Mouse (Mus musculus) cerebellum, adult 2 months (tissue): ENCODE measurements around the gene Hsd17b12.

ENCODE experiments used
- CTCF ChIP-seq: fragments of 200-500 bp; IDR thresholded peaks from 2 replicates; pipeline ENCODE4 v1.5.1; 2011; ENCODE audit warnings: low read depth, mild to moderate bottlenecking, control low read depth, low read length, moderate library complexity, borderline replicate concordance; ENCODE audit not compliant: insufficient read depth
- POLR2A ChIP-seq: fragments of 200-500 bp; IDR thresholded peaks from 2 replicates; pipeline ENCODE4 v1.6.1; 2011; ENCODE audit warnings: low read length, control low read depth, borderline replicate concordance; ENCODE audit not compliant: insufficient read depth

DNA sequence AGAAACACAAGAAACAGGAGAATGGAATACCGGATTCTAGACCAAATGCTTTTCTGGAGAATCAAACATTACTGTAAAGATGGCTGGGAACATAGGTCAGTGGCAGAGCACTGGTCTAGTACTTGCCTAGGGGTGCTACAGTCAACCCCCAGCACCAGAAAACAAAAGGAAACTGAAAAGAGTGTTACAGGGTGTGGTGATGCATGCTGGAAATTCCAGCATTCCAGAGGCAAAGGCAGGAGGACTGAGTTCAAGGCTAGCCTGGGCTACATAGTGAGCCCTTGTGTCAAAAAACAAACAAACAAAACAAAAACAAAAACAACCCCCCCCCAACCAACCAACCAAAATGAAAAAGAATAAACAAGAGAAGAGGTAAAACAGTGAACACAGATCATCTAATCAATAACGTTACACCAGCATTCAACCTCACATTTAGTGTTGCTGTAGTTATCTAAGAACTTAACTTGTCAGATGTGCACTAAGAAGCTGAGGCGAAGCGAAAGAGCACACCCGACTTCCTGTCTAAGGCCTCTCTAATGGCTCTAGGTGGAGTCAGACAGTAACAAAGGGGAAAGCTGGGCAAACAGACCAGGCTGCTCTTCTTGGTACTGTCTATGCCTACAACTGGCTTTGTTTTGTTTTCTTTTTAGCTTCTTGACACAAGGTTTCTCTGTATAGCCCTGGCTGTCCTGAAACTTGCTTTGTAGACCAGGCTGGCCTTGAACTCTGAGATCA, 117.2 kb downstream of the Hsd17b12 start:
- TF ChIP-seq CTCF = no peak
- no peak for TF ChIP-seq POLR2A
